Mouse (Mus musculus) hindbrain, embryonic 14.5 days (tissue): ENCODE data around the gene Arfip1. TPM values are rescaled to one million over a fixed set of nuclear protein-coding genes. Genes with fewer than 3 reads are reported as not detected.
A peak's percentile ranks its signal among the peaks of the same experiment; 100 is the strongest.
"Not testable (repeated sequence)": the region's sequence is repeated elsewhere in the genome, so short reads cannot be mapped to it uniquely, and the experiment has no call there.

Source experiments
- ATAC-seq: fragments of 200-750 bp; cut with Nextera tagmentation; 2 replicates; pipeline ENCODE4 v1.8.0; 2017; ENCODE audit warnings: moderate number of reproducible peaks, mild to moderate bottlenecking, moderate TSS enrichment, moderate library complexity; ENCODE audit not compliant: low FRiP score
- DNase-seq: peaks from one replicate; pipeline ENCODE4 v3.0.0-alpha.2; 2015; ENCODE audit warnings: low spot score
- H3K27ac ChIP-seq: fragments of 300-500 bp; sonication (generic); 2 replicates; pipeline ENCODE4 v1.5.1; 2014; ENCODE audit warnings: mild to moderate bottlenecking, moderate library complexity
- H3K27me3 ChIP-seq: fragments of 300-500 bp; sonication (generic); 2 replicates; pipeline ENCODE4 v1.6.1; 2014; ENCODE audit warnings: mild to moderate bottlenecking, low read length, mixed read lengths; ENCODE audit not compliant: control insufficient read depth, insufficient read depth
- H3K36me3 ChIP-seq: fragments of 300-500 bp; sonication (generic); replicated peaks from 2 replicates; pipeline ENCODE4 v1.6.1; 2014; ENCODE audit not compliant: control insufficient read depth, insufficient read depth
- H3K4me1 ChIP-seq: fragments of 300-500 bp; sonication (generic); replicated peaks from 2 replicates; pipeline ENCODE4 v1.6.1; 2014; ENCODE audit warnings: antibody characterized with exemption, low read length, mixed read lengths; ENCODE audit not compliant: control insufficient read depth, insufficient read depth
- H3K4me2 ChIP-seq: fragments of 300-500 bp; sonication (generic); replicated peaks from 2 replicates; pipeline ENCODE4 v1.6.1; 2014; ENCODE audit warnings: mild to moderate bottlenecking, moderate library complexity
- H3K4me3 ChIP-seq: fragments of 300-500 bp; sonication (generic); replicated peaks from 2 replicates; pipeline ENCODE4 v1.5.1; 2014; ENCODE audit warnings: mild to moderate bottlenecking, low read length
- H3K9ac ChIP-seq: fragments of 300-500 bp; sonication (generic); 2 replicates; pipeline ENCODE4 v1.6.1; 2014
- H3K9me3 ChIP-seq: fragments of 300-500 bp; sonication (generic); 2 replicates; pipeline ENCODE4 v1.6.1; 2016; ENCODE audit warnings: low read length; ENCODE audit not compliant: control insufficient read depth
- WGBS: fragments of 180-500 bp; shearing (Covaris S2); extraction: QIAGEN DNeasy Blood & Tissue Kit; methylation state at CpG from one replicate; pipeline ENCODE4 v1.1.7; 2014; 5-methylcytosine and 5-hydroxymethylcytosine counted together
- polyA plus RNA-seq: library from polyadenylated mRNA; unstranded; fragments of >200 nt; fragmentation: Nextera tagmentation; extraction: Ambion mirVana; gene quantifications from 2 replicates; pipeline ENCODE4 v1.2.1, GENCODE M21; 2014

Gene Arfip1
- polyA plus RNA-seq, 1 experiment from 2014 or later: 27.9 TPM

DNA sequence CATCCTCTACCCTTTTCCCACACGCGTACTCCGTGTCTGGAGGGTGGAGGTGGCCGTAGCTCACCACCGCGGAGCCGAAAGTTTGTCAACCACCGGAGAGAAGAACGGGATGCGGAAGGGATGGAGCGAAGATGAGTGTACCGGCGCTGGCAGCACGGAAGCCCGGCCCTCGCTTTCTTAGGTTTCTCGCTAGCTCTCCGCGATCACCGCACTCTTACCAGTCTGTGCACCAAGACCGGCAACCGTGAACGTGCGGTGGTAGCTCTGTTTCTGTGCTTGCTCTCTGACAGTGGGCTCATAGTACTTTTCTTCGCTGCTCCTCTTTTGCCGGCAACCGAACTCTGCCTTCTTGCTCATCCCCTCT is 470 bp upstream of the Arfip1 start:
- Histone ChIP-seq H3K4me2 (peak overlapping the region; percentile 88), H3K4me3 (peak overlapping the region; percentile 59), H3K4me1 (peaks cover 25% of the 10 kb centered on the region), H3K36me3 (no peaks in the 10 kb centered on the region), H3K9ac (peak overlapping the region; percentile 75), H3K27me3 (no peaks in the 10 kb centered on the region), H3K9me3 (no peaks in the 10 kb centered on the region), H3K27ac (peak overlapping the region; percentile 87)
- DNase-seq (no peak), ATAC-seq (peak; percentile 71)
- under 1% methylated on average over 27 of the region's 27 CpGs for WGBS

DNA sequence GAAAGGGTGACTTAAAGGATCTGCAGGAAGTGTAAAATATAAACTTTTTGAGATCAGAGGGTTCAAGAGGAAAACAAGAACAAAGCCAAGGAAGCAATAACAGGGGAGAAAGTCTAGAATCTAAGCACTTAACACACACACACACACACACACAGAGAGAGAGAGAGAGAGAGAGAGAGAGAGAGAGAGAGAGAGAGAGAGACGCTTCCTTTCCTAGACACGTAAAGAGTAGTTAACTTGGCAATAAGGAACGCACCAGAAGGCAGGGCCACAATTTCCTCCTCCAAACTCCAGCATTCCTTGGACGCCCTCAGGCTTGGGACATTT is 766 bp downstream of the Arfip1 start:
- H3K9me3 ChIP-seq: no peaks in the 10 kb centered on the region
- H3K4me2 ChIP-seq: peak overlapping the region; percentile 88
- peaks cover 25% of the 10 kb centered on the region for H3K4me1 ChIP-seq
- peak overlapping the region; percentile 59 for H3K4me3 ChIP-seq
- 0% methylated on average over 4 of the region's 4 CpGs for WGBS
- no peaks in the 10 kb centered on the region for H3K27me3 ChIP-seq
- no peaks in the 10 kb centered on the region for H3K36me3 ChIP-seq
- peak overlapping the region; percentile 75 for H3K9ac ChIP-seq
- ATAC-seq: no peak
- no peak for DNase-seq
- peak overlapping the region; percentile 87 for H3K27ac ChIP-seq

DNA sequence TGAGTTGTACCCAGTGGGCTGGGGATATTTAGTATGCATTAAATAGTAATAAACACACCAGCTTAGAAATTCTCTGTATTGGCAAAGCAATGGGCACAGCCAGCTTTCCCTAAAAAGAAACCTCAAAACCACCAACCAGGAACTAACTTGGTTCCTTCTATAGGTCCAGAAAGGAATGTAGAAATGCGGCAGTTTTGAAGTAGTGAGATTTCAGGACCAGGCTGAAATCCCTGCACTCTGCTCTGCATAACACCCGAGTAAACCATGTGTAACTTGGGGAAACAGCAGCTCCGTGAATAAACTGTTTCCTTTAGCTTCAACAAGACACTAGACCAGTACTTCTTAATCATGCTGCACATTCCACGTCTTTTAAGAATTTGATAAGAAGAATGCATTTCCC is 1.7 kb downstream of the Arfip1 start:
- Histone ChIP-seq H3K4me2 (peak overlapping the region; percentile 88), H3K4me3 (peak overlapping the region; percentile 59; the same call in 1 of the 2 replicates), H3K4me1 (peaks cover 25% of the 10 kb centered on the region), H3K27ac (no peak overlapping the region), H3K27me3 (no peaks in the 10 kb centered on the region), H3K36me3 (no peaks in the 10 kb centered on the region), H3K9ac (0 out of 2 replicates have a peak overlapping the region, but pooled peaks have one; percentile 75), H3K9me3 (no peaks in the 10 kb centered on the region)
- DNase-seq: no peak
- WGBS: 64% methylated on average over 4 of the region's 4 CpGs
- no peak for ATAC-seq

DNA sequence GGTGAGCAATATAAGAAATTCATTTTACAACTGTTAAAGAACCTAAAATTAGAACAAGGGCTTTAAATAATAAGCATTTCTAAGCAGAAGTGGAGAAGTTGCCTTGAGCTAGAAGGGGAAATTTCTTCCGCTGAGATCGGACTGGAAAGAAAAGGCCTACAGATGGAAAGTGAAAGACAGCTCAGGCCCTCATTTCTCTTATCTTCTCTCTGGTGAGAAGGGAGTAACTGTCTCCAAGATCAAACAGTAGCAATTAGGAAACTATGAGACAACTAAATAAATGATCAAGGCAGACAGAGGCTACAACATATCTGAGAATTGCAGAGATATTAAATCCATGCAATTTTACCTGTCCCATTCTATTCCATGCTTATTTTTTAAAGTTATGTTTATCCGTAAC is 11.9 kb downstream of the Arfip1 start:
- ATAC-seq (no peak), DNase-seq (no peak)
- Histone ChIP-seq H3K4me2 (no peak overlapping the region), H3K4me3 (no peak overlapping the region), H3K9ac (no peak overlapping the region), H3K36me3 (no peaks in the 10 kb centered on the region), H3K27me3 (no peaks in the 10 kb centered on the region), H3K9me3 (no peaks in the 10 kb centered on the region), H3K27ac (no peak overlapping the region), H3K4me1 (no peaks in the 10 kb centered on the region; the same call in 1 of the 2 replicates)
- 89% methylated on average over 3 of the region's 3 CpGs for WGBS

DNA sequence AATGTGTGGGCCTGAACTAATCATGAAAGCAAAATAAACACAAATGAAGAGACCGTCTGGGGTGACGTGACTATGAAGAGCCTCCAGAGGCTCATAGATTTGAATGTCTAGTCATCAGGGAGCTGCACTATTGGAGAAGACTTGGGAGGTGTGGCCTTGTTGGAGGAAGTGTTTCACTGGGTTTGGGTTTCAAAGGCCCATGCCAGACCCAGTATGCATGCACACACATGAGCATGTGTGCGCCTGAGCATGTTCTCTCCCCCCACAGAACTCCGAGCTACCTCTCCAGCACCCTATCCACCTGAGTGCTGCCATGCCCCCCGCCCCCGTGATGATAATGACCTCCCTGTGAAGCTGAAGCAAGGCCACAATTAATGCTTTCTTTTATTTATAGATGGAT is 12.8 kb downstream of the Arfip1 start:
- Histone ChIP-seq H3K9ac (no peak overlapping the region), H3K27ac (no peak overlapping the region), H3K36me3 (no peaks in the 10 kb centered on the region), H3K27me3 (no peaks in the 10 kb centered on the region), H3K4me2 (no peak overlapping the region), H3K4me3 (no peak overlapping the region), H3K9me3 (no peaks in the 10 kb centered on the region), H3K4me1 (no peaks in the 10 kb centered on the region; the same call in 1 of the 2 replicates)
- 74% methylated on average over 6 of the region's 6 CpGs for WGBS
- ATAC-seq (no peak), DNase-seq (no peak)

DNA sequence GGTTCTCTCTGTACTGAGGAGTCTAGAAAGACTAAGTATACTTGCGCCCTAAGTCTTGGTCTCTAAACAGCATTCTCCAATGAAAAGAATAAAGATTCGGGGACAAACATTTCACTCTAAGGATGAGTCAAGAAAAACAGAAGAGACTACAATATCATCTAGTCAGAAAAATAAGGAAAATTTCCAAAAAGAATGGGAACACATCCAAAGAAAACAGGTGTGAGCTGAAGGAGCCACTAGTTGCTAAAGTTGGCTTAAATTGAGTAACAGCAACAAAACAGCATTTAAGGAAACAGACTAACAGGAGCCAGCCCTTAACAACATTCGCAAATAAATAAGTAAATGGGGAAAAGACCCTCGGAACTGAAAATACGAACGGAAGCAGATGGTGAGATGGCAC is 13.9 kb downstream of the Arfip1 start:
- no peak for DNase-seq
- H3K4me1 ChIP-seq: no peaks in the 10 kb centered on the region; the same call in 1 of the 2 replicates
- no peaks in the 10 kb centered on the region for H3K27me3 ChIP-seq
- ATAC-seq: no peak
- WGBS: 90% methylated on average over 6 of the region's 6 CpGs
- H3K4me3 ChIP-seq: no peak overlapping the region
- H3K36me3 ChIP-seq: no peaks in the 10 kb centered on the region
- H3K9ac ChIP-seq: no peak overlapping the region
- H3K27ac ChIP-seq: no peak overlapping the region
- no peaks in the 10 kb centered on the region for H3K9me3 ChIP-seq
- H3K4me2 ChIP-seq: no peak overlapping the region

DNA sequence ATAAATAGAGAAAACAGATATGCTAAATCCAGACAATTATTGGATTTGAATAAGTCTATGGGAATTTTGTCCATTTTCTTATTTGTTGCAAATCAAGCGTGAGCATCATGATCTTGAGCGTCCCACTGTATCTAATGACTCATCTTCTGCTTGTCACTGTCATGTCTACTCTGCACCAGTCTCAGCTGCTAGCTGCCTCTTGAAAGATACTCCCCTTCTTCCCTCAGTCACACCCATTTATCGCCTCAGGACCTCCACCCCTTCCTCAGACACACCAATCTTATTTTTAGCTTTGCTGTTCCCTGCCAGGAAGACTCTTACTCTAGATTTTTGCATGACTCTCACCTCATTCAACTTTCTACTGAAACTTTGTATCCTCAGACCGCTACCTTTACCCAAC is 19.0 kb downstream of the Arfip1 start:
- Histone ChIP-seq H3K4me1 (no peaks in the 10 kb centered on the region), H3K9ac (no peak overlapping the region), H3K27ac (no peak overlapping the region), H3K36me3 (no peaks in the 10 kb centered on the region), H3K9me3 (no peaks in the 10 kb centered on the region), H3K27me3 (no peaks in the 10 kb centered on the region), H3K4me2 (no peak overlapping the region), H3K4me3 (no peak overlapping the region)
- ATAC-seq (no peak), DNase-seq (no peak)
- WGBS: 87% methylated on average over 4 of the region's 4 CpGs

DNA sequence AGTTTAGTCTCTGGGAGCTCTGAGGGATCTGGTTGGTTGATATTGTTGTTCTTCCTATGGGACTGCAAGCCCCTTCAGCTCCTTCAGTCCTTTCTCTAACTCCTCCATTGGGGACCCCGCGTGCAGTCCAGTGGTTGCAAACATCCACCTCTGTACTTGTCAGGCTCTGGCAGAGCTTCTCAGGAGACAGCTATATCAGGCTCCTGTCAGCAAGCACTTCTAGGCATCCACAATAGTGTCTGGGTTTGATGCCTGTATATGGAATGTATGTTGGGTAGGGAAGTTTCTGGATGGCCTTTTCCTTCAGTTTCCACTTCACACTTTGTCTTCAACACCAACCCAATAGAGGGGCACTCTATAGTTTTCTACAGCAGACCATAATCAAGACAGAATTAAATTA is 19.5 kb downstream of the Arfip1 start:
- not testable (repeated sequence) for ATAC-seq, DNase-seq, H3K9ac ChIP-seq, H3K4me1 ChIP-seq, H3K27ac ChIP-seq, H3K4me3 ChIP-seq, H3K9me3 ChIP-seq, H3K27me3 ChIP-seq, H3K36me3 ChIP-seq, H3K4me2 ChIP-seq
- WGBS: 87% methylated on average over 2 of the region's 2 CpGs

DNA sequence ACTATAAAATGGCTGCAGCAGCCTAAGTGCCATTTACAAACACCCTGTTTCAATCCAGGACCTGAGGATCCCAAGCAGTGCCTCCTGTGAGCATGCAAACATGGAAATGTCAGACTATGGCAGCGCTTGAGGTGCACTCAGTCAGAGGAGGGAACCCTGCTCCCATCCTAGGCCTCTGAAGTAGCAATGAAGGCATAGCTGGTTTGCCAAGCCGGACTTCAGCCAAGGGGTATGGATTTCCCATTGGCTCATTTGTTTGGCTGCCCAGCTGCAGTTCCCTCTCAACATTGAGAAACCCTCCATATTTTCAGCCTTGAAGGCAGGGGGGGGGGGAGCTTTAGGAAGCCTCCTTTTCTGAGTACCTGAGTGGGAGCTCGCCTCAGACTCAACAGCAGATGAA is 24.1 kb downstream of the Arfip1 start:
- no peak overlapping the region for H3K9ac ChIP-seq
- no peak for DNase-seq
- WGBS: 92% methylated on average over 3 of the region's 3 CpGs
- no peaks in the 10 kb centered on the region for H3K36me3 ChIP-seq
- no peaks in the 10 kb centered on the region for H3K9me3 ChIP-seq
- no peaks in the 10 kb centered on the region for H3K27me3 ChIP-seq
- H3K27ac ChIP-seq: no peak overlapping the region
- H3K4me2 ChIP-seq: no peak overlapping the region
- H3K4me3 ChIP-seq: no peak overlapping the region
- no peak for ATAC-seq
- no peaks in the 10 kb centered on the region for H3K4me1 ChIP-seq

DNA sequence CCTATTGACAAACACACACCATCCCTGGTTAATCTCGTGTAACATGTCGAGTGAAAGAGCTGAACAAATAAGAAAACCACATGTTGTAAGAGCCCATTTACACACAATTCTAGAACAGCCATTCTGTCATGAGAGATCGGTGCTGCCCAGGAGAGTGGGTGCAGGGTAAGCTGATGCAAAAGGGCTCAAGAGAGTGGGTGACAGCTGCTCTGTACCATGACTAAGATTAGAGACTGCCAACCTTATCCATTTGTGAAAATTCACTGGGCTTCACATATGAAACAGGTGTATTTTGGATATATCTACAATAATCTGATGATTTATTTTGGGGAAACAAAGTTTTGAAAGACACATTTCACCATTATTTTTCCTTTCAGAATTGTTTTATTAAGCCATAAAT is 26.6 kb downstream of the Arfip1 start:
- no peak overlapping the region for H3K4me3 ChIP-seq
- H3K4me2 ChIP-seq: no peak overlapping the region
- ATAC-seq (no peak), DNase-seq (no peak)
- no peaks in the 10 kb centered on the region for H3K36me3 ChIP-seq
- H3K4me1 ChIP-seq: no peaks in the 10 kb centered on the region
- H3K9me3 ChIP-seq: no peaks in the 10 kb centered on the region
- WGBS: 87% methylated on average over 3 of the region's 3 CpGs
- no peak overlapping the region for H3K27ac ChIP-seq
- H3K9ac ChIP-seq: no peak overlapping the region
- H3K27me3 ChIP-seq: no peaks in the 10 kb centered on the region
